In the genomic region with DNA sequence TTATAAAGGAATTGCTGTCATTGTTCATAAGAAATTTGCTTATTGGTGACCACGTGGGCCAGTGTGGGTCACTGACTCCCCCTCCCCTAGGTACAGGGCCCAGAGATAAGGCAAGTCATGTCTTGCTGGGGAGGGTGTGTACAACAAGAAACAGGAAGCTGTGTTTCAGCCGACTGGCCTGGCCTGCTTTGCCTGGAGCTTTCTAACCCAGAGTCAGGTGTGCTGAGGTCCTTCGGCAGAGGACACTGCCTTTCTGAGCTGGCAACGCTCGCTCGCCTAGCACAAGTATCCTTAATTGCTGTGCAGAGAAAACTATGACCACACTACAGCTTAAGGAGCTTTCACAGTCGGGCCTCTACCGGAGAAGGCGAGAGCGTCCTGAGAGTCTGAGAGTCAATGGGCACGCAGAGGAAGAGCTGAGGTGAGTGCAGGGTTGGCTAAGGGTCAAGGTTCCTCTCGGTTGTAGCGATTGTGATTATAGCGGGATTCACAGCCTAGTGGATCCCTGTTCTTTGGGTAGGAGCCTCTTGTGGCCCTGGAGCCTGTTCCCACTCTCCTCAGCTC, we compare ENCODE assay signal across 8 mouse cellular contexts. TPM values are rescaled to one million over a fixed set of nuclear protein-coding genes. Genes with fewer than 3 reads are reported as not detected.
A peak's percentile ranks its signal among the peaks of the same experiment; 100 is the strongest.
DNase-seq lines count a peak whose midpoint lies in the region; ATAC-seq and TF ChIP-seq lines count a peak whose summit lies in the region.

No protein-coding gene starts in this region.

- TF ChIP-seq EP300 in heart, adult 2 months (IDR thresholded peaks at IDR 0.05; ENCODE audit: insufficient read depth, low read depth, low read length), result no peak
- TF ChIP-seq EP300 in heart, postnatal 0 days (IDR thresholded peaks at IDR 0.05; ENCODE audit: low read depth), result no peak

- peak; percentile 51 for ATAC-seq in heart, postnatal 0 days (ENCODE audit: insufficient read depth, low read depth)

- H3K4me2 ChIP-seq in heart, postnatal 0 days (ENCODE audit: low read depth, low read length), result peak overlapping the region; percentile 33

- H3K27ac ChIP-seq in heart, adult 2 months, result peak overlapping the region; percentile 61
- H3K27ac ChIP-seq in heart, postnatal 0 days (ENCODE audit: low read depth), result peak overlapping the region; percentile 76
- no peak overlapping the region for H3K27ac ChIP-seq in liver, adult 2 months (replicated peaks; ENCODE audit: insufficient read depth, low read depth, low read length)
- peak overlapping the region; percentile 83 for H3K27ac ChIP-seq in small intestine, adult 2 months (ENCODE audit: insufficient read depth, low read depth, low read length)

- 0 out of 2 replicates have a peak, but pooled peaks cover 2% of the 10 kb centered on the region for H3K79me2 ChIP-seq in heart, adult 2 months (replicated peaks; ENCODE audit: control insufficient read depth, insufficient read depth, low read length)
- H3K79me2 ChIP-seq in liver, adult 2 months (ENCODE audit: control insufficient read depth, insufficient read depth, low read length), result no peaks in the 10 kb centered on the region

- H3K4me1 ChIP-seq in heart, adult 2 months (ENCODE audit: control insufficient read depth, insufficient read depth, low read length), result peaks cover 22% of the 10 kb centered on the region
- peaks cover 32% of the 10 kb centered on the region for H3K4me1 ChIP-seq in heart, postnatal 0 days (ENCODE audit: control insufficient read depth, insufficient read depth)
- peaks cover 10% of the 10 kb centered on the region for H3K4me1 ChIP-seq in liver, adult 2 months (ENCODE audit: control insufficient read depth, insufficient read depth, low read length)
- H3K4me1 ChIP-seq in small intestine, adult 2 months (ENCODE audit: control insufficient read depth, insufficient read depth, insufficient read length, low read length), result peaks cover 8% of the 10 kb centered on the region; the same call in 1 of the 2 replicates

- H3K36me3 ChIP-seq in heart, adult 2 months (ENCODE audit: control insufficient read depth, insufficient read depth, low read length), result peaks cover 24% of the 10 kb centered on the region
- H3K36me3 ChIP-seq in heart, postnatal 0 days (replicated peaks; ENCODE audit: control insufficient read depth, insufficient read depth, low read length), result no peaks in the 10 kb centered on the region
- no peaks in the 10 kb centered on the region for H3K36me3 ChIP-seq in liver, adult 2 months (ENCODE audit: control insufficient read depth, insufficient read depth, low read length)
- H3K36me3 ChIP-seq in small intestine, adult 2 months (ENCODE audit: control insufficient read depth, insufficient read depth, low read length), result peaks cover 1% of the 10 kb centered on the region; the same call in 1 of the 2 replicates

- 24% methylated on average over 14 of the region's 14 CpGs for WGBS in heart, adult 2 months
- WGBS in heart, postnatal 0 days, result 14% methylated on average over 14 of the region's 14 CpGs
- 21% methylated on average over 14 of the region's 14 CpGs for WGBS in liver, adult 2 months
- WGBS in small intestine, adult 2 months, result 9% methylated on average over 14 of the region's 14 CpGs

- no peak for TF ChIP-seq POLR2A in heart, adult 2 months (IDR thresholded peaks at IDR 0.05; ENCODE audit: insufficient read depth, low read depth, low read length)
- TF ChIP-seq POLR2A in liver, adult 2 months (IDR thresholded peaks at IDR 0.05; ENCODE audit: extremely low read depth, insufficient read depth, low read length), result no peak
- 0 out of 2 replicates have a peak, but pooled peaks have one; percentile 28 for TF ChIP-seq POLR2A in small intestine, adult 2 months (IDR thresholded peaks at IDR 0.05; ENCODE audit: low read depth, low read length)

- no peaks in the 10 kb centered on the region for H3K27me3 ChIP-seq in heart, adult 2 months (ENCODE audit: control insufficient read depth, insufficient read depth, low read length)
- no peaks in the 10 kb centered on the region for H3K27me3 ChIP-seq in heart, postnatal 0 days (ENCODE audit: control insufficient read depth, insufficient read depth, low read length)
- H3K27me3 ChIP-seq in liver, adult 2 months (ENCODE audit: control insufficient read depth, insufficient read depth, low read length), result no peaks in the 10 kb centered on the region
- no peaks in the 10 kb centered on the region for H3K27me3 ChIP-seq in small intestine, adult 2 months (ENCODE audit: control insufficient read depth, insufficient read depth, low read length)

- intact Hi-C loops in heart, adult 2 months (cut with DNase I), result no loop called here
- intact Hi-C loops in left cerebral cortex, postnatal 36 days (cut with DNase I), result no loop called here

- H3K9ac ChIP-seq in heart, adult 2 months (ENCODE audit: low read depth, low read length), result peak overlapping the region; percentile 37
- peak overlapping the region; percentile 6; the same call in 1 of the 2 replicates for H3K9ac ChIP-seq in heart, postnatal 0 days (replicated peaks; ENCODE audit: low read depth, low read length)
- H3K9ac ChIP-seq in liver, adult 2 months (ENCODE audit: low read depth, low read length), result peak overlapping the region; percentile 6; the same call in 1 of the 2 replicates

- TF ChIP-seq CTCF in heart, adult 2 months (IDR thresholded peaks at IDR 0.05), result no peak
- TF ChIP-seq CTCF in heart, postnatal 0 days (IDR thresholded peaks at IDR 0.05; ENCODE audit: low read depth), result no peak
- TF ChIP-seq CTCF in liver, adult 2 months (IDR thresholded peaks at IDR 0.05; ENCODE audit: low read depth, low read length), result no peak
- TF ChIP-seq CTCF in small intestine, adult 2 months (IDR thresholded peaks at IDR 0.05; ENCODE audit: extremely low read depth, insufficient read length, insufficient replicate concordance, low read depth, low read length), result no peak

- DNase-seq in heart, adult 2 months, result peak; percentile 38 to 50
- DNase-seq in heart, adult 18-20 months, result no peak
- DNase-seq in ZHBTc4 (ENCODE audit: low read depth, low spot score), result peak; percentile 37
- no peak for DNase-seq in heart, postnatal 0 days (ENCODE audit: low spot score)
- peak; percentile 30 for DNase-seq in liver, adult 2 months (ENCODE audit: extremely low read depth, low read depth, low spot score)
- no peak for DNase-seq in left cerebral cortex, postnatal 36 days (ENCODE audit: low spot score in 2 of 2)
- no peak for DNase-seq in cerebellum, adult 8-10 months

- no peak overlapping the region; the same call in 1 of the 2 replicates for H3K4me3 ChIP-seq in heart, adult 2 months
- peak overlapping the region; percentile 26 for H3K4me3 ChIP-seq in heart, postnatal 0 days (ENCODE audit: low read depth, low read length)
- H3K4me3 ChIP-seq in liver, adult 2 months (ENCODE audit: insufficient read depth, low read depth, low read length), result no peak overlapping the region; the same call in 1 of the 2 replicates
- H3K4me3 ChIP-seq in small intestine, adult 2 months (ENCODE audit: low read depth, low read length), result peak overlapping the region; percentile 52

- no peaks in the 10 kb centered on the region for H3K9me3 ChIP-seq in heart, postnatal 0 days (replicated peaks; ENCODE audit: control insufficient read depth, low read length)

RNA-seq across cellular contexts. Expression of gene Lims1, which starts 48.1 kb away (rescaled TPM):
- total RNA-seq in heart, adult 2 months (2021), result 100 to 1,000 TPM; 144 to 155 TPM
- polyA plus RNA-seq in heart, adult 2 months (2012; rRNA removed), result 25.6 and 64.3 TPM in 2 replicates
- total RNA-seq in heart, adult 18-20 months (2021), result 100 to 1,000 TPM; 142 to 163 TPM
- 177 and 193 TPM in 2 replicates for total RNA-seq in heart, postnatal 0 days (2014; rRNA removed; ENCODE audit: low replicate concordance)
- 211 and 232 TPM in 2 replicates for polyA plus RNA-seq in heart, postnatal 0 days (2015; fragmentation: Nextera tagmentation; extraction: Ambion mirVana)
- total RNA-seq in liver, adult 2 months (2014; rRNA removed), result 18.2 and 19.7 TPM in 2 replicates
- 2.7 and 5.5 TPM in 2 replicates for polyA plus RNA-seq in liver, adult 2 months (2012; rRNA removed)
- 3.5 and 4.5 TPM in 2 replicates for polyA plus RNA-seq in small intestine, adult 2 months (2012; rRNA removed)
- total RNA-seq in left cerebral cortex, postnatal 36 days (2021), result 10 to 100 TPM; 21.2 to 23.2 TPM

Comparison
In these comparisons a context has a peak if more than half of its experiments do, and no peak if none do; other contexts are left out.
1. DNase-seq: peak in heart, adult 2 months (2 of 2), ZHBTc4 (single experiment) and liver, adult 2 months (single experiment); none in heart, adult 18-20 months (0 of 2), heart, postnatal 0 days (single experiment), left cerebral cortex, postnatal 36 days (0 of 2) and cerebellum, adult 8-10 months (single experiment).
2. H3K4me3 ChIP-seq: peak in heart, postnatal 0 days (single experiment) and small intestine, adult 2 months (single experiment); none in heart, adult 2 months (single experiment) and liver, adult 2 months (single experiment).
3. Peak in every context shown above with its lines, with median percentiles within 50 percentile points of each other: H3K9ac ChIP-seq.